Mouse (Mus musculus) c-Kit-positive CD71-positive TER-119-negative erythroid progenitor cells, embryonic 14.5 days (primary cell): Measurements from ENCODE around the gene Atrnl1.

Experiments used
- DNase-seq: peaks from one replicate; pipeline ENCODE4 v3.0.0-alpha.2; 2013; ENCODE audit warnings: low read depth

The Atrnl1 gene

DNA sequence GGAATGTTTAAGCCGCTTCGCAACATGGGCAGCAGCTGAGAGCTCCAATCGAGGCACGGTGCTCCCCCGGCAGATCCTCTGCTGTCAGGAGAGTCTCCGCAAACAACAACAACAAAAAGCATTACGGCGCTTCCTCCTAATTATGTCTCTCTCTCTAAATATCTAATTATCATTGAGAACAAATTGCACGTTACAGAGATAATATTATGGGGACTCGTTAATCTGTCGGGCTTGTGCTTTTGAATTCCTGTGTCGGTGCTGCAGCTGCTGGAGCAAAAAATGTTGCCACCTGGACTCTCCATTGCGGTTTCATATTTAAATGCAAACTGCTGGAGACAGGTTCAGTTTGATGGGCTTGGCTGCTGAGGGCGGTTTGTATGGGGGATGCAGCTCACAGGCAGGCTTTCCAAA, 466.1 kb downstream of the Atrnl1 start:
- DNase-seq, result no peak

DNA sequence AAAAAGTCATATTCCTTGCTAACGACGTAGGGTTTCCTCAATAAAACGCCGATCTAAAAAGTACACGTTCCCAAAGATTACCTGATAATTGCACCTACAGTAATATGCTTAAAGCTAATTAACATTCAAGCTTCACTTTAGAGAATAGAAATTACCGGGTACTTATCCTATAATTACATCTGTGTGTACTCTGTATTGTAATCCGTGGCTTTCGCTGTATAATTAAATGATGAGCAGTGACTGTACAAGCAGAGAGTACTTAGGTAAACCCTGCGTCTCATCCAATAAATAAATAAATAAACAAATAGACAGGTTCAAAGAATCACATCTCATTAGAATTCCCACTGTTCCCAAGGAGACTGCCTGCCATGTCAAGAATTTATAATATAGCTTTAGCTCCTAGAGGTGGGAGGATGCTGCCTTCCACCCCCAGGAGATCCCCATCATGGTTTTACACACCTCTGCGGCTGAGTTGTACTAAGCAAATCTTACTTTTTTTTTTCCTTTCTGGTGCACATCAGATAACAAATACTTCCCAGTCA, 466.8 kb downstream of the Atrnl1 start:
- DNase-seq, result no peak

- no peak for DNase-seq
Measured at GRCm38 (mm10) chr19:58080168-58080567, 469.3 kb downstream of the Atrnl1 start.

GRCm38 (mm10) chr19:58082751-58083150, 471.9 kb downstream of the Atrnl1 start:
- DNase-seq, result no peak

GRCm38 (mm10) chr19:58084826-58085225, 474.0 kb downstream of the Atrnl1 start:
- DNase-seq, result no peak

- no peak for DNase-seq
Measured at GRCm38 (mm10) chr19:58086734-58087133, 475.9 kb downstream of the Atrnl1 start.

DNA sequence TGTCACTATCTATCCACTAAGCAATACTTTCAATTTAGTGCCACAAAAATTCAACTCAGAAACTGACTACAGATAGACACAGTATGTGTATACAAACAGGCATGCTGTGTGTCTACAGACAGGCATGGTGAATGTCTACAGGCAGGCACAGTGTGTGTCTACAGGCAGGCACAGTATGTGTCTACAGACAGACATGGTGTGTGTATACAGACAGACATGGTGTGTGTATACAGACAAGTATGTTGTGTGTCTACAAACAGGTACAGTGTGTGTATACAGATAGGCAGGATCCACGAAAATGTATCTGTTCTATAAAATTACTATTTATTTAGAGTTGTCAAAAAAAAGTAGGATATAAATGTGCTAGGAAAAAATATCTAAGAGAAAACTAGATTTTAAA, 477.1 kb downstream of the Atrnl1 start:
- no peak for DNase-seq

DNA sequence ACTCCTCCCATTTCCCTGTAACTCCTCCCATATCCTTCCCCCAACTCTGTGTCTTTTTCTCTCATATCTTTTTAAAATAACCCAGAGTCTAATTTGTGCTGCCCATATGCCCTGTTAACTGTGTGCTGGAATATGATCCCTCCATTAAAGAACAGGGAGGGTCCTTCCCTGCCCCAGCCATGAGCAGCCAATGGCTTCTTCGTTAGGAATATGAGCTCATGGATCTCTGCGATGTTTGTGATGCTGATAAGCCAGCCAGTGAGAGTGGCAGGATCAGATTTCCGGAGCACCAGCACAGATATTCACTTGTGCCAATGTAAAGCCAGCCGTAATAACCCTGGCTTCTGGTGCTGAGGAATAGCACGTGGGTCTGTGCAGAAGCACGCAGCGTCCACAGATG, 477.6 kb downstream of the Atrnl1 start:
- DNase-seq, result no peak

DNA sequence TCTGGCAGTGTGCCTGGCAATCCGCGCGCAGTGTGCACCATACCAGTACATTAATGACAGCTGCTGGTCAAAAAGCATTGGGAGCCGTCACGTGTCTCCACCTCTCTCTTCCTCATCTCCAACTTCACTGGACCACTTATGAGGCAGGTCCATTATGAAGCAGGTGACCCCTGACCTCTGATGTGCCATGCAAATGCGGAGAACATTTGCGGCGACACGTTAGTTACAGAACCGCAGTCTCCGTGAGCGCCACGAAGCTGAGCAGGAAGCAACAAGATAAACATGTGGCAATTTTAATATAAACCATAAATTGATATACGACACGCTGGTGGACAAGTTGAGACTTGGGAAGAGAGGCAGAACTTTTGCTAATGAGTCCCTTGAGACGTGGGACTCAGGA, 481.1 kb downstream of the Atrnl1 start:
- DNase-seq, result no peak

DNA sequence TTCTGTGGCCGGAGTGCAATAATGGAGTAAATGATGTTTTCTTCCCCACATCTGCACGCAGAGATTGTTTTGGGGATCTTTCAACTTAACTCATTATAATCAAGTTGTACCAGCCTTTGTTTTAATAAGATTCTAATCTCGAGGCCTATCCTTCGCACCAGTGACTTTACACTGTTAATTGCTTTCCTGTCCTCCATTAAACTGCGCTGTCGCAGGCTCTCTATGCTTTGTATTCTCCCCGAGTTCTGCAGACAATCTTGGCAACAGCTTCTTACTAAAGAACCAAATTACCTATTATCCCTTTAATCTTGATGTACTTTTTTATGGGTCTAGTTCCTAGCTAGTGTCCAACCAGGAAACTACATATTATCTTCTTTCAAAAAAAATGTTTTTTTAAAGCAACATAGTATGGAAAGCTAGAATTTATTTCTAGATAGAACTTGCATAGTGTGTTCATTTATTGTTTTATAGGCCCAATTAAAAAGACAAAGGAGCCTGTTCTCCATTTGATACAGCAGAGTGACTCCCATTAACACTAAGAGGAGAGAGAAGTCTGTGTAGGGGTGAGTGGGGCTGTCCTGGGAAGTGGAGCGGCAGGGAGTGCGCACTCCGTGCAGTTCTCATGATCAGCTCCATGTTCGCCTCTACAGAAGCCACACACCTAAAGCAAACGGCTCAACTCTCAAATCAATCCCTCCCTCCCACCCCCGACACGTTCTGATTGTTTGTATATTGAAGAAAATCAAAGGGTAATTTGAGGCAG, 484.1 kb downstream of the Atrnl1 start:
- DNase-seq, result no peak

DNA sequence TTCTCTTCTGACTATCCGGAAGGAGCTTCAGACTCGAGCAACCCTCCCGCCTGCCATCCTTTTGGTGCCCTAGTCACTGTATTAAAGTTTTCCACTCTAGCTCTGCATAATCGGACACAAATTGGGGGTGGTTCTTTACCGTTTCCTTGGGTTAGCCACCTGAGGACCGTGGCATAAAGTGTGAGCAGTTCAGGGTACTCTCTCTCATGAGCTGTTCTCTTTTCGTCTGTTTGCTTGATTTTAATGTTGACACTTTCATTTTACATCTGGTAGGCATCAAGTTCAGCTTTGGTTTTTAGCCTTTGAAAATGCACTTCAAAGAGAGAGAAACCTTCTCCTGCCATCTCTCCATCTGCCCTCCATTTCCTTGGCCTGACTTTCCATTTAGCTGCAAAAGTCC, 484.9 kb downstream of the Atrnl1 start:
- no peak for DNase-seq

GRCm38 (mm10) chr19:58097195-58097594, 486.4 kb downstream of the Atrnl1 start:
- no peak for DNase-seq

- DNase-seq, result no peak
Measured at GRCm38 (mm10) chr19:58099539-58099938, 488.7 kb downstream of the Atrnl1 start.

- no peak for DNase-seq
Measured at GRCm38 (mm10) chr19:58100381-58100780, 489.5 kb downstream of the Atrnl1 start.

DNA sequence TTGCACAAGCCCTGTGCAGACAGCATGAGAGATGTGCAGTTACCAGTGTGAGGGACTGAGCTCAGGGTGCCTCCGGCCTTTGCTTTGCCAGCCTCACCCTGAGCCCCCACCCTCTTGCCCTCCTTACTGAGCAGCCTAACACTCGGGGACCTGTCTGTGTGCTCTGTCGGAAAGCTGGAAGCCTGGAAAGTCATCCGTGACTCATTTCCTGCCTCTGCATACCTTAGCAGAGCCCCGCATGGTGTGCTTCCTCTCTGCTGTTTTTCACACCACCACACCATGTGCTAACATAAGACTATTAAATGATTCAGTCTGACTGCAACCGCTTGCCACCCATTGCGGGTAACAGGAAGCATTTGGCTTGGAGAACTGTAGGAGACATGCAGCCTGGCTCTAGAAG, 493.7 kb downstream of the Atrnl1 start:
- DNase-seq, result no peak

DNA sequence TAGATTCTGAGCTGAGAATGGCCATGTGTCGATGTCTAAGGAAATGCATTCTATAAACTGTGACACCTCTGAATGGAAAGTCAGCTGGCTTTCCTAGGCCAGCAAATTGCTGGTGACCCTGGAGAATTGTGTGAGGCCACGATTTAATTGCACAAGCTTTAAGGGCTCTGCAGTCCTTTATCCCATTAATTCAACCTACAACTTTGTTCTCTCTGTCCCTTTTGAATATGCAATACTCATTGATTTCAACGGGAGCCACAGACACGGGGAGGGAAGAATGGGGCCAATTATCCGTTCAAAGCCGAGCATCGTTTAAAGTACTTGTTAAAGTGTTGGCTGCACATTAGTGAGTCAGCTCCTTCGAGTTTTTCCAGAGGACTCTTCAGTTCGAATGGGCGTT, 496.8 kb downstream of the Atrnl1 start:
- no peak for DNase-seq

DNA sequence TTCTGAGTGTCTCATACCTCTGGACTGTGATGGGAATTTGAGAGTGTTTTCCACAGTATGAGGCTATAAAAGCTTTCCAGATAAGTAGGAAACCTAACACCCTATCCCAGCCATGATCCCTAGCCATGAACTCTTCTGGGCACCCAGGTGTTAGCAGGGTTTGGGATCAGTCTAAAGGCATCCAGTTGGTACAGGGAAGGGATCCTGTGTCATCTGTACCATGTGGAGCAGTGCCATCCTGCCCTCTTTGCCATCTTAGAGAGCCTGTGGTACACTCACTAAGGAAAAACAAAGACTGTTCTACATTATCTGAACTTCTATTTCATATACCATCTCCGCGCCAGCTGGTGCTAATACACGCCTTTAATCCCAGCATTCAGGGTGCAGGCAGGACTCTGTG, 499.7 kb downstream of the Atrnl1 start:
- no peak for DNase-seq

DNA sequence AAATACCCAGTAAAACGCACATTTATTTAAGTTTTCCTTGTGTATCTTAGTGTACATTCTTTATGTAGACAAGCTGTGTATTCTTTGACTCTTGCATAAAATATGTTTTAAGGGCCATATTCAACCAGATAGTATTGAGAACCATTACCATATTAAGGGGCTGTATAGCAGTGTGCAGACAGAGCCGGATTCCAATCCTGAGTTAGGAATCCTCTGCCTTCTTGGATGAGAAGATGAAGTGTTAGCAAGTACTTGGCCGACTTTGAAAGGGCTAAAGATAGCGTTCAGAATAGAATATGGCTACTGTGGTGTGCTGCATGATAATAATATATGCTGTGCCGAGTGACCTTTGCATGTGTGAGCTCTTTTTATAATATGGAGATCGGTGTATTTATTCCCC, 500.5 kb downstream of the Atrnl1 start:
- DNase-seq, result no peak

DNA sequence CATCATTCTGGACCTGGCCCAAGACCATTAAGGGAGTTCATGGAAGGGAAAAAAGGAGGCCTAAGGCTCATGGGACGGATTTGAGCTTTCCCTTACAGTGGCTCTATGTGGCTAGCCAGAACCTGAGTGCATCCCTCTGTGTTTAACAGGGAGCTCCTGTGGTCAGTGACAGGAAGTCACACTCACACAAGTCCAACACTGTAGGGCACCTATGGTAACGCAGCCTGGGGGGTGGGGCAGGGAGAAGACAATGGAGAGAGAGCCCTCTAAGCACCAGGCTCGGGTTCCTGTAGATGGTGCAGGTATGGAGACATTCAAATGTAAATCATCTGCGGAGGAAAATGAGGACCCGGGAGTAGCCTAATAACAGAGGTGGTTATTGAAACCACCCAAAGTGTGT, 501.3 kb downstream of the Atrnl1 start:
- DNase-seq, result no peak

DNA sequence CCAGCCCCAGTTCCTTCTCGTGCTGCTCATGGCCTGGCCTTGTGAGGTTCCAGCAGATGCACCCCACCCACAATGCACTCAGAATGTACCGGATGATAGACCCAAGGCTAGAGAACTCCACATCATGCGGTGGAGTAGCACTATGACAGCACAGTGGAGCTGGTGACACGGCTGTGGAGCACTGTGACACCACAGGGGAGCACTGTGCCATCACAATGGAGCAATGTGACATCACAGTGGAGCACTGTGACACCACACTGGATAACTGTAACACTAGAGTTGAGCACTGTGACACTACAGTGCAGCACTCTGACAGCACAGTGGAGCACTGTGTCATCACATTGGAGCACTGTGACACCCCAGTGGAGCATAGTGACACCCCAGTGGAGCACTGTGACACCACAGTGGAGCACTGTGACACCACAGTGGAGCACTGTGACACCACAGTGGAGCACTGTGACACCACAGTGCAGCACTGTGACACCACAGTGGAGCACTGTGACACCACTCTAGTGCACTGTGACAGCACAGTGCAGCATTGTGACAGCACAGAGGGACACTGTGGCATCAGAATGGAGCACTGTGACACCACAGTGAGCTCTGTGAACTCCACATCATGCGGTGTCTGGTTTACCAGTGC, 502.4 kb downstream of the Atrnl1 start:
- DNase-seq, result no peak

GRCm38 (mm10) chr19:58117595-58117994, 506.8 kb downstream of the Atrnl1 start:
- DNase-seq, result no peak

DNA sequence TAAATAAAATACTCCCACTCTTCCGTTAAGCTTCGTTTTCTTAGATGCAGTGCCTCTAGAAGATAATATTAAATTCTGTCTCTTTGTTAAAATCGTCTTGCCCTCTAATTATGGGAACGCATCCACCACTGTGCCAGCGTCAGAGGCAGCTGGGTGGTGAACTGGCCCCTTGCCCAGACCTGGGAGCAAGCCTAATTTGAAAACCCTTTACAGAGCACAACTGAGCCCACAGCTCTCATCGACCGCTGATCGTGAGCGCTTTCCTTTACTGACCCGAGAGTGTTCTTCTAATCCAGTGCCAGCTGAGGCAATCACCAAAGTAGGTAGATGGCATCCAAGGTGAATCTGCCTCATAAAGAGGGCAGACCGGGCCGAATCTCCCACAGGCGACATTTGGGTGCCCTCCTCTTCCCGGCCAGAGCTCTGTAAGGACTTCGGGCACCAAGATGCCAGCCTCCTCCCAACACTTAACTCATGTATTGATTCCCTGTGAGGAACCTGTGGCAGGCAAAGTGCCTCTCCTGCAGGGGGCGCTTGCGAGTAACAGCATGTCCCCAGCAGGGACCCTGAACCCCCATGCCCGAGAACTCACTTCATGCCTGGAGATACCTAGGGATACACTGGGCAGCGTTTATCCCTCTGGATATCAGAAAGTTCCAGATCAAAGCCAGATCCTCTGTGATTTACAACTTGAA, 507.5 kb downstream of the Atrnl1 start:
- DNase-seq, result no peak

DNA sequence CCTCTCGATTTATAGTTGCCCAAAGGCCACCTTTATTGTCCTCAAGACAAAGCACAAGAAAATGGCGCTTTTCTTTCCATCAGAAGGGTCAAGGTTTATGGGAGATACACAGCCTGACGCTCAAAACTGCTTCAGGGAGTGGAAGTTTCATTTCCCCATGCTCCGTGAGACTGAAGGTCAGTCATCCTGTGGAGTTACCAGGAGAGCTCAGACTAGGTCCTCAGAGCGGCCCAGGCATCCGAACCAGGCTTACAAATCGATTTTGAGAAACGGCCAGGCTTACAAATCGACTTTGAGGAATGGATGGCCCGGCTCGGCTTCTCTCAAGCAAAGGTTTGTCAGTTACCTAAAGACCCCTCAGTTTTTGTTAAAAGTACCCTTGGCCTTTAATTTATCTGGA, 508.0 kb downstream of the Atrnl1 start:
- no peak for DNase-seq
